In the genomic region with DNA sequence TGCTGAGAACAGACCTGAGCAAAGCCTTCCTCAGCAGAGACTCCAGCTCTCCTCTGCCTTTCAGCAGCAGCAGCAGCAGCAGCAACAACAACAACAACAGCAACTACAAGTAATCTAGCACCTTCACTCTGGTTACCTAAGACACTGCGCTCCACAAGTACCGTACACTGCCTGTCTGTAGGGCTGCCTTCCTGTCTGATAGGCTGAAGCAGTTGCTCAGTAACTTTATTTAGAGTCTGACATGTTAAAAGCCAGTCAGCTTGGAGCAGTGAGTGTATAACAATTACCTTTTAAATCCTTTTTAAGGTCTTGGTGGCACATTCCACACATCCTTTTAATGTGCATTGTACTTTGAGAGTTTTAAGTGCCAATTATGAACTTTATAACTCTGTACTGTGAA, we compare ENCODE assay signal across 23 mouse cellular contexts. TPM values are rescaled to one million over a fixed set of nuclear protein-coding genes. Genes with fewer than 3 reads are reported as not detected.
DNase-seq lines count a peak whose midpoint lies in the region; ATAC-seq and TF ChIP-seq lines count a peak whose summit lies in the region.
"Had no signal": no experiment of that assay in that cellular context is flagged by ENCODE, and none has a peak within 500 bp of the region (broad histone marks: within the 10 kb centered on the region; RNA-seq: fewer than 3 reads in every experiment).

No protein-coding gene starts in this region.

- H3K4me1 ChIP-seq in MEL (ENCODE audit: control insufficient read depth in 1 of 2, insufficient read depth in 2 of 2, low read length in 2 of 2): peaks cover 3 to 12% of the 10 kb centered on the region in 2 experiments
- H3K4me1 ChIP-seq: embryonic facial prominence, embryonic 10.5 days; embryonic facial prominence, embryonic 12.5 days; forebrain, embryonic 13.5 days had no signal

- DNase-seq in CD4-positive, CD25-positive, alpha-beta regulatory T cell, adult 2 months (ENCODE audit: low read depth, low spot score): peak; percentile 30
- DNase-seq in MEL (ENCODE audit: low read depth, low spot score): no peak
- DNase-seq in embryo, embryonic 10.5 days (ENCODE audit: low spot score): no peak
- no peak for DNase-seq in urinary bladder, adult 2 months (ENCODE audit: low spot score)
- DNase-seq in left cerebral cortex, postnatal 10 days (ENCODE audit: extremely low spot score in 1 of 2, low spot score in 2 of 2): no peak
- DNase-seq: adrenal gland, adult 2 months; adrenal gland, postnatal 10 days; adrenal gland, postnatal 25 days; cerebellum, adult 11-12 months; cerebellum, adult 2 months; cerebellum, adult 9-10 months; cerebellum, postnatal 10 days; cerebellum, postnatal 25 days; forebrain, postnatal 0 days had no signal

- H3K4me3 ChIP-seq in MEL (ENCODE audit: control insufficient read depth in 1 of 2, insufficient read depth in 1 of 2, low read depth in 2 of 2, low read length in 2 of 2): no peak overlapping the region
- H3K4me3 ChIP-seq: embryonic facial prominence, embryonic 10.5 days; embryonic facial prominence, embryonic 12.5 days; forebrain, embryonic 13.5 days; forebrain, embryonic 15.5 days had no signal

- H3K9me3 ChIP-seq in MEL (replicated peaks; ENCODE audit: insufficient read depth, low read length): no peaks in the 10 kb centered on the region
- H3K9me3 ChIP-seq: embryonic facial prominence, embryonic 10.5 days; embryonic facial prominence, embryonic 12.5 days; forebrain, embryonic 13.5 days; forebrain, embryonic 15.5 days; G1E had no signal

- H3K36me3 ChIP-seq in MEL (ENCODE audit: control insufficient read depth in 1 of 2, insufficient read depth in 2 of 2, low read length in 2 of 2): peaks cover 19 to 54% of the 10 kb centered on the region in 2 experiments

- no peak overlapping the region for H3K9ac ChIP-seq in MEL (ENCODE audit: control insufficient read depth, low read depth, low read length, poor library complexity, severe bottlenecking)
- H3K9ac ChIP-seq: embryonic facial prominence, embryonic 12.5 days; forebrain, embryonic 13.5 days; forebrain, embryonic 15.5 days; forebrain, postnatal 0 days had no signal

- ATAC-seq in CD4-positive, CD25-positive, alpha-beta regulatory T cell, adult 4 months: peak; percentile 16
- ATAC-seq in inflammation-experienced regulatory T-cells, adult 6 months: peak; percentile 6
- ATAC-seq: forebrain, embryonic 13.5 days; forebrain, embryonic 15.5 days; forebrain, postnatal 0 days had no signal

- H3K79me2 ChIP-seq in MEL (ENCODE audit: control insufficient read depth, insufficient read depth, low read length, poor library complexity): no peaks in the 10 kb centered on the region

- no peak overlapping the region for H3K27ac ChIP-seq in MEL (ENCODE audit: control insufficient read depth, low read depth, low read length)
- H3K27ac ChIP-seq: embryonic facial prominence, embryonic 10.5 days; embryonic facial prominence, embryonic 12.5 days; forebrain, embryonic 13.5 days; forebrain, embryonic 15.5 days had no signal

- TF ChIP-seq POLR2A in MEL (IDR thresholded peaks at IDR 0.05; ENCODE audit: control insufficient read depth in 1 of 2, insufficient read depth in 1 of 2, low read depth in 1 of 2, low read length in 2 of 2, poor library complexity in 1 of 2): no peak

- TF ChIP-seq CTCF in MEL (IDR thresholded peaks at IDR 0.05 in 2 of 3, conservative IDR thresholded peaks at IDR 0.05 in 1 of 3; ENCODE audit: control insufficient read depth in 1 of 3, insufficient read depth in 1 of 3, low read depth in 2 of 3, low read length in 3 of 3, poor library complexity in 1 of 3, severe bottlenecking in 1 of 3): no peak

- no peaks in the 10 kb centered on the region for H3K27me3 ChIP-seq in MEL (ENCODE audit: control insufficient read depth in 1 of 2, insufficient read depth in 2 of 2, low read length in 2 of 2)
- H3K27me3 ChIP-seq: embryonic facial prominence, embryonic 12.5 days; forebrain, embryonic 13.5 days; forebrain, embryonic 15.5 days had no signal

- TF ChIP-seq EP300 in MEL (IDR thresholded peaks at IDR 0.05; ENCODE audit: low read depth in 1 of 2, low read length in 2 of 2): no peak

- TF ChIP-seq RAD21 in MEL (IDR thresholded peaks at IDR 0.05; ENCODE audit: low read depth, low read length): no peak

- intact Hi-C loops in left cerebral cortex, postnatal 10 days (cut with DNase I): no loop called here

TF ChIP-seq in MEL, 35 proteins besides CTCF, POLR2A, EP300 and RAD21:
- TF ChIP-seq USF1 (IDR thresholded peaks at IDR 0.05; ENCODE audit: low read depth, low read length) (no peak), POLR2AphosphoS2 (IDR thresholded peaks at IDR 0.05; ENCODE audit: low read length) (peak; percentile 53; the same call in 1 of the 2 replicates)
TF ChIP-seq in MEL: peak in this region for 1.

RNA-seq across cellular contexts. Expression of a gene that starts 7.6 kb away (rescaled TPM):
- 100 to 1,000 TPM; 218 to 259 TPM for polyA plus RNA-seq in CD4-positive, CD25-positive, alpha-beta regulatory T cell, adult 4 months (2017; shearing (Covaris generic))
- 227 and 231 TPM in 2 replicates for total RNA-seq in MEL (2012; rRNA removed)
- 100 to 1,000 TPM in 1 of 2 experiments, not detected in 1; 361 TPM for polyA plus RNA-seq in MEL (2012; ENCODE audit: insufficient read depth in 1 of 2, insufficient read length in 2 of 2, low read depth in 1 of 2, low replicate concordance in 2 of 2, missing spikeins in 1 of 2)
- polyA plus RNA-seq in inflammation-experienced regulatory T-cells, adult 6 months (2017; shearing (Covaris generic)): 100 to 1,000 TPM; 228 to 264 (median 247) TPM
- polyA plus RNA-seq in urinary bladder, adult 2 months (2012; rRNA removed): 33.2 and 49.7 TPM in 2 replicates
- total RNA-seq in left cerebral cortex, postnatal 10 days (2021): 10 to 100 TPM; 34.9 to 36.3 TPM

RNA-seq across cellular contexts. Expression of a gene that starts 7.8 kb away (rescaled TPM):
- 10 to 100 TPM; 91.2 to 92.6 TPM for polyA plus RNA-seq in CD4-positive, CD25-positive, alpha-beta regulatory T cell, adult 4 months (2017; shearing (Covaris generic))
- 42.8 and 44.0 TPM in 2 replicates for total RNA-seq in MEL (2012; rRNA removed)
- 10 to 100 TPM in 1 of 2 experiments, not detected in 1; 34.8 TPM for polyA plus RNA-seq in MEL (2012; ENCODE audit: insufficient read depth in 1 of 2, insufficient read length in 2 of 2, low read depth in 1 of 2, low replicate concordance in 2 of 2, missing spikeins in 1 of 2)
- 10 to 100 TPM; 71.1 to 93.1 (median 79.9) TPM for polyA plus RNA-seq in inflammation-experienced regulatory T-cells, adult 6 months (2017; shearing (Covaris generic))
- 33.8 and 41.4 TPM in 2 replicates for polyA plus RNA-seq in urinary bladder, adult 2 months (2012; rRNA removed)
- total RNA-seq in left cerebral cortex, postnatal 10 days (2021): 10 to 100 TPM; 24.3 to 25.6 TPM

RNA-seq across cellular contexts. Expression of a gene that starts 13.4 kb away (rescaled TPM):
- polyA plus RNA-seq in CD4-positive, CD25-positive, alpha-beta regulatory T cell, adult 4 months (2017; shearing (Covaris generic)): 1 to 10 TPM in 1 of 2 experiments, not detected in 1; 3.5 TPM
- total RNA-seq in MEL (2012; rRNA removed): not detected in 2 replicates
- under 1 TPM in 1 of 2 experiments, not detected in 1; 0.45 TPM for polyA plus RNA-seq in MEL (2012; ENCODE audit: insufficient read depth in 1 of 2, insufficient read length in 2 of 2, low read depth in 1 of 2, low replicate concordance in 2 of 2, missing spikeins in 1 of 2)
- 1 to 10 TPM in 2 of 3 experiments, not detected in 1; 1.1 TPM for polyA plus RNA-seq in inflammation-experienced regulatory T-cells, adult 6 months (2017; shearing (Covaris generic))
- not detected in 2 replicates for polyA plus RNA-seq in urinary bladder, adult 2 months (2012; rRNA removed)
- total RNA-seq in left cerebral cortex, postnatal 10 days (2021): not detected
- total RNA-seq: adrenal gland, adult 2 months; adrenal gland, postnatal 10 days; adrenal gland, postnatal 25 days; forebrain, postnatal 0 days; G1E had no signal
- polyA plus RNA-seq: adrenal gland, adult 2 months; C2C12; cerebellum, adult 2 months; cortical plate, adult 2 months; embryonic facial prominence, embryonic 10.5 days; forebrain, embryonic 13.5 days; G1E had no signal

RNA-seq across cellular contexts. Expression of a gene that starts 27.8 kb away (rescaled TPM):
- not detected for polyA plus RNA-seq in CD4-positive, CD25-positive, alpha-beta regulatory T cell, adult 4 months (2017; shearing (Covaris generic))
- 0.07 TPM in 1 of 2 replicates, not detected in the other for total RNA-seq in MEL (2012; rRNA removed)
- polyA plus RNA-seq in MEL (2012; ENCODE audit: insufficient read depth in 1 of 2, insufficient read length in 2 of 2, low read depth in 1 of 2, low replicate concordance in 2 of 2, missing spikeins in 1 of 2): under 1 TPM in 1 of 2 experiments, not detected in 1; 0.01 TPM
- polyA plus RNA-seq in inflammation-experienced regulatory T-cells, adult 6 months (2017; shearing (Covaris generic)): not detected
- 7.6 and 10.3 TPM in 2 replicates for polyA plus RNA-seq in urinary bladder, adult 2 months (2012; rRNA removed)
- 1 to 10 TPM; 4.8 to 5.1 TPM for total RNA-seq in left cerebral cortex, postnatal 10 days (2021)
- polyA plus RNA-seq: G1E had no signal

RNA-seq across cellular contexts. Expression of a gene that starts 35.0 kb away (rescaled TPM):
- polyA plus RNA-seq in CD4-positive, CD25-positive, alpha-beta regulatory T cell, adult 4 months (2017; shearing (Covaris generic)): 100 to 1,000 TPM; 245 to 256 TPM
- total RNA-seq in MEL (2012; rRNA removed): 31.6 and 34.8 TPM in 2 replicates
- polyA plus RNA-seq in MEL (2012; ENCODE audit: insufficient read depth in 1 of 2, insufficient read length in 2 of 2, low read depth in 1 of 2, low replicate concordance in 2 of 2, missing spikeins in 1 of 2): 10 to 100 TPM in 1 of 2 experiments, not detected in 1; 66.6 TPM
- polyA plus RNA-seq in inflammation-experienced regulatory T-cells, adult 6 months (2017; shearing (Covaris generic)): 100 to 1,000 TPM; 167 to 260 (median 233) TPM
- polyA plus RNA-seq in urinary bladder, adult 2 months (2012; rRNA removed): 66.8 and 68.4 TPM in 2 replicates
- 10 to 100 TPM; 45.7 to 54.1 TPM for total RNA-seq in left cerebral cortex, postnatal 10 days (2021)
